Mouse (Mus musculus) embryonic stem cell, embryonic (primary cell): ENCODE measurements around the gene Lyzl4.

Experiments
- CTCF ChIA-PET, 4 experiments: fragments of 300-600 bp in 2 of 4; fragments of 350-600 bp in 2 of 4; sonication (Branson Sonifier 250); formaldehyde crosslinking; loops; one replicate each; lab custom pipeline; 2022; ENCODE audit warnings: inconsistent platforms in 2 of 4; lab: Charles Lee
- POLR2A ChIA-PET, 4 experiments: fragments of 300-600 bp in 2 of 4; fragments of 350-600 bp in 2 of 4; sonication (Branson Sonifier 250); formaldehyde crosslinking; loops; one replicate each; lab custom pipeline; 2022; ENCODE audit warnings: antibody characterized with exemption in 4 of 4, inconsistent platforms in 1 of 4; lab: Charles Lee

The Lyzl4 gene

DNA sequence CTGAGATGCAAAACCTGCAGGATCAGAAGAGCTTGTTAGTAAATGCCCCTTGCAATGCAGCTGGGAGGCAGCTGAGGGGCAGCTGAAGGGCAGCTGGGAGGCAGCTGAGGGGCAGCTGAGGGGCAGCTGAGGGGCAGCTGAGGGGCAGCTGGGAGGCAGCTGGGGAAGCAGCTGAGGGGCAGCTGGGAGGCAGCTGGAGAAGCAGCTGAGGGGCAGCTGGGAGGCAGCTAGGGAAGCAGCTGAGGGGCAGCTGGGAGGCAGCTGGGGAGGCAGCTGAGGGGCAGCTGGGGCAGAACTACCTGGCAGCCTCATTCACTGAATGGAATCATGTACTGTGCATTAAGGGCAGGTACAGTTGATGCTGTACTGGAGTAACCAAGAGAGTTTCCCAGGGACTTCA is 100.4 kb downstream of the Lyzl4 start:
- CTCF ChIA-PET, result interaction anchor here in 1 of 4 experiments (0.8 kb wide), 1 partner anchor 128 kb away, joined by 3 read pairs; no protein-coding TSS in a partner anchor
- POLR2A ChIA-PET, result interaction anchor here in 1 of 4 experiments (1.2 kb wide), 1 partner anchor 71 kb away, joined by 3 read pairs; no protein-coding TSS in a partner anchor

DNA sequence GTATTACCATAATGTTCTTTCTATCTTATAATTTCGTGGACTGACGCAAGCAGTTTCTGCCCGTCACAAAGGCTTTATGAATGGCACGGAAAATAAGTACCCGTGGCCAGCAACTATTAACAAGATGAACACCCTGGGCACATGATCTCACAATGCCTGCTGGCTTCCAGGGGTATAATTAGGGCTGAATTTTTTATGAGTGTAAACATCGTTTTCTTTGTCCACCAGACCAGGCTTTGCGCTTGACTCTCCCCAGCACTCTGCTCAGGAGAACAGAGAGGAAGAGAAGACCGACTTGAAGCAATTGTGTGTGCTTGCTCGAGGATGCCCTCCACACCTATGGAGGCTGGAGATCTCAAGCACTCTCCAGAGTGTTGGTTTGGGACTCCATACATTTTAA is 109.3 kb downstream of the Lyzl4 start:
- POLR2A ChIA-PET, result no interaction called here
- CTCF ChIA-PET, result no interaction called here

- ChIA-PET POLR2A (no interaction called here), CTCF (no interaction called here)
Measured at GRCm38 (mm10) chr9:121528605-121529357, 113.1 kb downstream of the Lyzl4 start.
